Mouse (Mus musculus): ENCODE results near the gene Rnf40. TPM values are rescaled to one million over a fixed set of nuclear protein-coding genes. Genes with fewer than 3 reads are reported as not detected.
"Not testable (repeated sequence)": the region's sequence is repeated elsewhere in the genome, so short reads cannot be mapped to it uniquely, and the experiment has no call there.

The Rnf40 gene
- polyA plus RNA-seq, 1 experiment from 2014 or later = 41.5 TPM

- no peaks in the 10 kb centered on the region for H3K9me3 ChIP-seq (ENCODE audit: control insufficient read depth, low read length)
- H3K9ac ChIP-seq (ENCODE audit: low read depth, low read length) = no peak overlapping the region
- H3K27me3 ChIP-seq (ENCODE audit: control insufficient read depth, insufficient read depth, low read length) = no peaks in the 10 kb centered on the region
- ATAC-seq (ENCODE audit: low FRiP score, low TSS enrichment) = no peak
- H3K4me3 ChIP-seq (ENCODE audit: low read length) = no peak overlapping the region
- no peaks in the 10 kb centered on the region for H3K36me3 ChIP-seq (ENCODE audit: control insufficient read depth, insufficient read depth, low read length)
- H3K4me2 ChIP-seq (replicated peaks; ENCODE audit: low read depth, low read length) = no peak overlapping the region
- 91% methylated on average over 4 of the region's 4 CpGs for WGBS
- no peak overlapping the region for H3K27ac ChIP-seq (ENCODE audit: low read depth, low read length)
- H3K4me1 ChIP-seq (ENCODE audit: control insufficient read depth, insufficient read depth, low read length) = no peaks in the 10 kb centered on the region
Observed at GRCm38 (mm10) chr7:127626471-127626870, 37.9 kb downstream of the Rnf40 start.

- Histone ChIP-seq H3K36me3 (ENCODE audit: control insufficient read depth, insufficient read depth, low read length) (no peaks in the 10 kb centered on the region), H3K9ac (ENCODE audit: low read depth, low read length) (no peak overlapping the region), H3K27me3 (ENCODE audit: control insufficient read depth, insufficient read depth, low read length) (no peaks in the 10 kb centered on the region), H3K9me3 (ENCODE audit: control insufficient read depth, low read length) (no peaks in the 10 kb centered on the region), H3K4me3 (ENCODE audit: low read length) (no peak overlapping the region), H3K4me2 (replicated peaks; ENCODE audit: low read depth, low read length) (no peak overlapping the region), H3K4me1 (ENCODE audit: control insufficient read depth, insufficient read depth, low read length) (no peaks in the 10 kb centered on the region), H3K27ac (ENCODE audit: low read depth, low read length) (no peak overlapping the region)
- WGBS = 72% methylated on average over 5 of the region's 5 CpGs
- no peak for ATAC-seq (ENCODE audit: low FRiP score, low TSS enrichment)
Observed at GRCm38 (mm10) chr7:127628646-127629045, 40.1 kb downstream of the Rnf40 start.

GRCm38 (mm10) chr7:127631416-127631815, 42.8 kb downstream of the Rnf40 start:
- Histone ChIP-seq H3K27me3 (ENCODE audit: control insufficient read depth, insufficient read depth, low read length) (no peaks in the 10 kb centered on the region), H3K9me3 (ENCODE audit: control insufficient read depth, low read length) (no peaks in the 10 kb centered on the region), H3K4me2 (replicated peaks; ENCODE audit: low read depth, low read length) (no peak overlapping the region), H3K9ac (ENCODE audit: low read depth, low read length) (no peak overlapping the region), H3K4me1 (ENCODE audit: control insufficient read depth, insufficient read depth, low read length) (no peaks in the 10 kb centered on the region), H3K36me3 (ENCODE audit: control insufficient read depth, insufficient read depth, low read length) (no peaks in the 10 kb centered on the region), H3K4me3 (ENCODE audit: low read length) (no peak overlapping the region), H3K27ac (ENCODE audit: low read depth, low read length) (no peak overlapping the region)
- 91% methylated on average over 4 of the region's 4 CpGs for WGBS
- ATAC-seq (ENCODE audit: low FRiP score, low TSS enrichment) = no peak

- WGBS = 1% methylated on average over 27 of the region's 27 CpGs
- peak; percentile 88 for ATAC-seq (ENCODE audit: low FRiP score, low TSS enrichment)
Observed at GRCm38 (mm10) chr7:127636963-127637362, 48.4 kb downstream of the Rnf40 start.

GRCm38 (mm10) chr7:127641260-127641659, 52.7 kb downstream of the Rnf40 start:
- Histone ChIP-seq H3K36me3 (ENCODE audit: control insufficient read depth, insufficient read depth, low read length) (no peaks in the 10 kb centered on the region), H3K27me3 (ENCODE audit: control insufficient read depth, insufficient read depth, low read length) (no peaks in the 10 kb centered on the region), H3K4me1 (ENCODE audit: control insufficient read depth, insufficient read depth, low read length) (no peaks in the 10 kb centered on the region), H3K4me3 (ENCODE audit: low read length) (no peak overlapping the region), H3K4me2 (replicated peaks; ENCODE audit: low read depth, low read length) (no peak overlapping the region), H3K27ac (ENCODE audit: low read depth, low read length) (no peak overlapping the region), H3K9me3 (ENCODE audit: control insufficient read depth, low read length) (no peaks in the 10 kb centered on the region), H3K9ac (ENCODE audit: low read depth, low read length) (no peak overlapping the region)
- WGBS = 39% methylated on average over 4 of the region's 4 CpGs
- no peak for ATAC-seq (ENCODE audit: low FRiP score, low TSS enrichment)

More at GRCm38 (mm10) chr7:127636963-127637362, 48.4 kb downstream of the Rnf40 start:
- Histone ChIP-seq H3K9ac (ENCODE audit: low read depth, low read length) (peak overlapping the region; percentile 58), H3K27me3 (ENCODE audit: control insufficient read depth, insufficient read depth, low read length) (no peaks in the 10 kb centered on the region), H3K4me3 (ENCODE audit: low read length) (peak overlapping the region; percentile 51), H3K4me1 (ENCODE audit: control insufficient read depth, insufficient read depth, low read length) (no peaks in the 10 kb centered on the region), H3K27ac (ENCODE audit: low read depth, low read length) (no peak overlapping the region), H3K36me3 (ENCODE audit: control insufficient read depth, insufficient read depth, low read length) (no peaks in the 10 kb centered on the region), H3K9me3 (ENCODE audit: control insufficient read depth, low read length) (no peaks in the 10 kb centered on the region), H3K4me2 (replicated peaks; ENCODE audit: low read depth, low read length) (peak overlapping the region; percentile 56)

GRCm38 (mm10) chr7:127642254-127642653, 53.7 kb downstream of the Rnf40 start:
- no peak overlapping the region for H3K4me3 ChIP-seq (ENCODE audit: low read length)
- H3K9ac ChIP-seq (ENCODE audit: low read depth, low read length) = no peak overlapping the region
- no peaks in the 10 kb centered on the region for H3K9me3 ChIP-seq (ENCODE audit: control insufficient read depth, low read length)
- no peaks in the 10 kb centered on the region for H3K4me1 ChIP-seq (ENCODE audit: control insufficient read depth, insufficient read depth, low read length)
- no peak overlapping the region for H3K27ac ChIP-seq (ENCODE audit: low read depth, low read length)
- WGBS = 79% methylated on average over 4 of the region's 4 CpGs
- ATAC-seq (ENCODE audit: low FRiP score, low TSS enrichment) = no peak
- no peaks in the 10 kb centered on the region for H3K36me3 ChIP-seq (ENCODE audit: control insufficient read depth, insufficient read depth, low read length)
- no peak overlapping the region for H3K4me2 ChIP-seq (replicated peaks; ENCODE audit: low read depth, low read length)
- H3K27me3 ChIP-seq (ENCODE audit: control insufficient read depth, insufficient read depth, low read length) = no peaks in the 10 kb centered on the region

- no peak overlapping the region for H3K9ac ChIP-seq (ENCODE audit: low read depth, low read length)
- 92% methylated on average over 4 of the region's 4 CpGs for WGBS
- H3K4me3 ChIP-seq (ENCODE audit: low read length) = no peak overlapping the region
- no peaks in the 10 kb centered on the region for H3K4me1 ChIP-seq (ENCODE audit: control insufficient read depth, insufficient read depth, low read length)
- no peak overlapping the region for H3K4me2 ChIP-seq (replicated peaks; ENCODE audit: low read depth, low read length)
- H3K36me3 ChIP-seq (ENCODE audit: control insufficient read depth, insufficient read depth, low read length) = no peaks in the 10 kb centered on the region
- no peaks in the 10 kb centered on the region for H3K27me3 ChIP-seq (ENCODE audit: control insufficient read depth, insufficient read depth, low read length)
- no peak overlapping the region for H3K27ac ChIP-seq (ENCODE audit: low read depth, low read length)
- no peaks in the 10 kb centered on the region for H3K9me3 ChIP-seq (ENCODE audit: control insufficient read depth, low read length)
- ATAC-seq (ENCODE audit: low FRiP score, low TSS enrichment) = no peak
Observed at GRCm38 (mm10) chr7:127646363-127646762, 57.8 kb downstream of the Rnf40 start.

- not testable (repeated sequence) for H3K9me3 ChIP-seq (ENCODE audit: control insufficient read depth, low read length); H3K27me3 ChIP-seq (ENCODE audit: control insufficient read depth, insufficient read depth, low read length); H3K27ac ChIP-seq (ENCODE audit: low read depth, low read length); H3K4me2 ChIP-seq (replicated peaks; ENCODE audit: low read depth, low read length); H3K4me3 ChIP-seq (ENCODE audit: low read length); ATAC-seq (ENCODE audit: low FRiP score, low TSS enrichment); H3K4me1 ChIP-seq (ENCODE audit: control insufficient read depth, insufficient read depth, low read length); H3K36me3 ChIP-seq (ENCODE audit: control insufficient read depth, insufficient read depth, low read length); H3K9ac ChIP-seq (ENCODE audit: low read depth, low read length)
- WGBS = 96% methylated on average over 7 of the region's 7 CpGs
Observed at GRCm38 (mm10) chr7:127647576-127647975, 59.0 kb downstream of the Rnf40 start.

GRCm38 (mm10) chr7:127648516-127649201, 60.1 kb downstream of the Rnf40 start:
- Histone ChIP-seq H3K4me1 (ENCODE audit: control insufficient read depth, insufficient read depth, low read length) (no peaks in the 10 kb centered on the region), H3K4me3 (ENCODE audit: low read length) (no peak overlapping the region), H3K27me3 (ENCODE audit: control insufficient read depth, insufficient read depth, low read length) (no peaks in the 10 kb centered on the region), H3K9ac (ENCODE audit: low read depth, low read length) (no peak overlapping the region), H3K9me3 (ENCODE audit: control insufficient read depth, low read length) (no peaks in the 10 kb centered on the region), H3K36me3 (ENCODE audit: control insufficient read depth, insufficient read depth, low read length) (no peaks in the 10 kb centered on the region), H3K27ac (ENCODE audit: low read depth, low read length) (no peak overlapping the region), H3K4me2 (replicated peaks; ENCODE audit: low read depth, low read length) (no peak overlapping the region)
- ATAC-seq (ENCODE audit: low FRiP score, low TSS enrichment) = no peak
- WGBS = 63% methylated on average over 4 of the region's 4 CpGs
